Mouse (Mus musculus) frontal cortex, adult 2 months (tissue): ENCODE results near the gene Phf24. TPM values are rescaled to one million over a fixed set of nuclear protein-coding genes. Genes with fewer than 3 reads are reported as not detected.
A peak's percentile ranks its signal among the peaks of the same experiment; 100 is the strongest.

Experiments used
- DNase-seq, 2 experiments: peaks; one replicate each; pipeline ENCODE4 v3.0.0; 2022; ENCODE audit warnings: low spot score in 1 of 2; ENCODE audit errors: extremely low spot score in 1 of 2
- polyA plus RNA-seq: library from polyadenylated mRNA; depleted of rRNA; stranded (reverse); fragments of >200 nt; gene quantifications from 2 replicates; pipeline ENCODE4 v1.2.3, GENCODE M21; 2012; rRNA removed

Gene Phf24
- polyA plus RNA-seq = 175 and 199 TPM in 2 replicates

DNA sequence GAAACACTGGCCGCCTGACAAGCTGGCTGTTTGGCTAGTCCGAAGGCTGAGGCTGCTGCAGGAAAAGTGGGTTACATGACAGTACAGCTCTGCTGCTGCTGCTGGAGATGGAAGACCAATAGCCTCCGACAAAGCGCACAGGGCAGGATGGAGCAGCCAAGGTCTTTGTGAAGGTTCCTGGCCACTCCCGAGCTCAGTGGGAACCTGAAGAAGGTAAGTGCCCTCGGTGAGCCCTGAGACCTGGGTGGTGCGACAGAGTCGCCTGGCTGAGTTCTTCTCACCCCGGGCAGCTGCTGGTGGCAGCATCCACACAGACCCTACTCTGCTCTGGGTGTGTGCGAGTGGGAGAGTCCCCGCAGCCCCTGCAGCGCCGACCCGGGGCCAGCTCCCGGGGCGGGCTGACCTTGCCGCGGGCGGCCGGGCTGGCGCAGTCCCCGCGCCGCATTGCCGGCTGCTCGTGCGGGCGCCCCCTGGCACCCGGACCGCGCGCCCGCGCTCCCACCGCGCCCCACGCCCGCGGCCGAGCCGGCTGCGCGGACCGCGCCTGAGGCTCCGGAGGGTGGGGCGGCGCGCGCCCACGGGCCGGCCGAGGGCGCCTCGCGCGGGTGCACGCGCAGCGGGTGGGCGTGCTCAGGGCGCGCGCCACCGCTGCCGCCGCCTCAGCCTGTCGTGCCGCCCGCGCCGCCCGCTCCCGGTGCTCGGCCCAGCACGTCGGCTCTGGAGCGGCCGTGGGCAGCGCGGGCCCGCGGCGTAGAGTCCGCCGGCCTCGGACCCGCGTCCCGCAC is at the start of gene Phf24:
Gene Phf24, plus strand, starts transcription at position 44 of the 785 bp plus-strand sequence.
- peak in 1 of 2 experiments; percentile 55 for DNase-seq

DNA sequence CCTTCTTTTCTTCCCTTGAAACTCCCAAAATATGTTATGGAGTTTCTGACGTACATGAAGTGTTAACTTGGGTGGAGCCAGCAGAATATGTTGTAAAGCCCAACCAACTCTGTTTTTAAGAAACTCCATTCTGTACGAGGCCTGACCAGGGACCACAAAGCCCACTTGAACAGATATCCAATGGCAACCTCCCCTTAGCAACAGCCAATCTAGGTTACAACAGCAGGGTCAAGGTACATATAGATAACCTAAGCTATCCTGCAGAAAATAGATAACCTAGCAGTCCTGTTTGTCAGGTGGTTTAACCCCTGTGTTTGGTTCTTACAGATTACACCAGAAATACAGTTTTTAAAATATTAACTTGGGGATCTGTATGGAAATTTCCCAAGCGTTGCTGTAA is 49.1 kb upstream of the Phf24 start:
- no peak for DNase-seq

DNA sequence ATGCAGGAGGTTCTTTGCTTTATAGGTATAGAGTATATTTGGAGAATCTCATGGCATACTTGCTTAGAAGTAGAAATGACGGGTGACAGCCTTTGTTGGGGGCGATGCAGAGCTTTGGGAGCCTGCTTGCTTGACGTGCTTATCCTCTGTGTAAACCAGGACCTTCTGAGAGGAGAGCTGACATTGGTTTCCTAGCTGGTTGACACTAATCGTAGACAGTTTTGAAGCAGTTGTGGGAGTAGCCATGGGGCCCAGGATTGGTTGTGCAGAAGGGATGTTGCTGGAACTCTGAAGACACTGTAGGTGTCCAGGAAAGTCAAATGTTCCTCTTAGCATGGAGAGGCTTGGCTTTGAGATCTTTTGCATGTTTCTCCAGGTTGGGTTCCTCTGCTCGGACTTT is 48.3 kb upstream of the Phf24 start:
- no peak for DNase-seq

DNA sequence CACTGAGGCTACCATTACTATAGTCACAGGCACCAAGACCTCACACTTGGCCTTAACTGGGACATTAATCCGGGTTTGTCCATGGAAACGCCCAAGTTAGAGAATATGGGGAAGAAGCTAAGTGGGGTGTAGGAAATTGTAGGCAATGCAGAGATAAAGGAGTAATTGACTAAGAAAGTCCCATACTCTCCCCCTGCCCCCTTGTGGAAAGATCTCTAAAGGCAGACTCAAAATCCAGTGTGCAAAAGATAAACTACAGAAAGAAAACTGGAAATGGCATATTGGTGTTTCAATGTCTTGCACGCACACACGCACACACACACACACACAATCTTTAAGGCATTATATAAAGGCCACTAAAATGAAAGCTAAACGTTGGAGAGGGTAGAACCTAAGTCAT is 45.7 kb upstream of the Phf24 start:
- DNase-seq = peak in 1 of 2 experiments; percentile 15

DNA sequence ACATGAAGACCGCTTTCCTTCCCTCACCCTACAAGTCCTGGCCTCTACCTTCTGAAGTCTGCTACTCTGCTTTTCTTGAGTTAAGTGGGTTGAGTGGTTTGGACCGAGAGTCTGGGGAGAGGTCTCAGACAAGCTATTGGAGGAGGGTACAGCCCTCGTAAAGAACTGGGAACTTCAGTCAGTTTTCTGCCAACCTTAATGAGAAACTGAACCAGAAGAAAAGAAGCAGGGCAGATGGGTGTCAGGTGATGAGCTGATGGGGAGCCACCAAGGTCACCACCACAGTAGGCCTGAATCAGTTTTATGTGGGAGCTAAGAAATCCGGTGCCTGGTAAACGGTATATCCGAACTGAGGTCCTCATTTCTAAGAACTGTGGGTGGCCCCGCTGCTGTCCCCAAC is 44.3 kb upstream of the Phf24 start:
- no peak for DNase-seq

DNA sequence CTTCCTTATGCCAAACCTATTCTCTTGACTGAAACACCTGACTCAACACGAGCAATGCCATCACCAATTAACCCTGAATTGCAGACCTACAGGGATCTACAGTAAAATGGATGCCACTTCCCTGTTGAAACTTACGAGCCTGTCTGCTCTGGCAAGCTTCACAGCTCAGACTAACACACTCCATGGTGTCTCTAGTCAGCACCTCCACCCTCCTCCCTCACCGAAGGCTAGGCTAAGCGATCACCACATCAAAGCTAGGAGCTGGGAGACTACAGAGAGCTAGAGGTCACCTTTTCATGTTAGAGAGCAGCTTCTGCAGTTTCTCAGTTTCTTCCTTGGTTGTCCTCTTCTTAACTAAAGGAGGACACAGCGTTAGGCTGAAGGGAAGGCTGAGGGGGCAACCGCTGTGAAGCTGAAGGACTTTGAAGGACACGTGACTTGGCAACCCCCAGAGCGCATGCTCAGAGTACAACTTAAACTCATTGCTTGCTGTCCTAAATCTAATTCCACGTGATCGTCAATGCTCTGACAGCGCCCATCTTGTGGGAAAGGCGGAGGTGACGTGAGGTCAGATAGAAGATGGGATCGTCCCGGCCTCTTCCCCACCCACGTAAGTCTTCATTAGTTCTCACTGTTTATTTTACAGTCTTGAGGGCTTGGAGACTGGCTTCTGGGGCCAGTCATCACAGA is 43.6 kb upstream of the Phf24 start:
- no peak for DNase-seq

DNA sequence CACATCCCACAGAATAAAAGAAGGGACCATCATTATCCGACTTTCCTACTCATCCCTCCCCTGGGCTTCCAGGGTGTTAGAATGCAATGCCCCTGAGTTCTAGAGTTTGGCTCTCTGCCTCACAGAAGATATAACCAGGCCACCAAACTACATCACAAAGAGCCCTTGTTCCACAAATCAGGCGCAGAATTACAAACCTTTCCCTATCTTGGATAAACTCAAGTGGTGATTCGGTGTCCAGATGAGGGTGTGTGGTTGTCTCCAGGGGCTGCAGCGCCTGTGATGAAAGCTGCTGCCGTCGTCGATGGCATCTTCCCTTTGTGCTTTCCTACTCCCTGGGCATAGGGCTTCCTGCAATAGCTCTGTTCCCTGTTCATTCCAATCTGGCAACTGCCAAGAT is 42.3 kb upstream of the Phf24 start, which contains the start of gene Fam205c:
Gene Fam205c, minus strand, starts transcription at position 101 of the 400 bp plus-strand sequence.
- DNase-seq = no peak

DNA sequence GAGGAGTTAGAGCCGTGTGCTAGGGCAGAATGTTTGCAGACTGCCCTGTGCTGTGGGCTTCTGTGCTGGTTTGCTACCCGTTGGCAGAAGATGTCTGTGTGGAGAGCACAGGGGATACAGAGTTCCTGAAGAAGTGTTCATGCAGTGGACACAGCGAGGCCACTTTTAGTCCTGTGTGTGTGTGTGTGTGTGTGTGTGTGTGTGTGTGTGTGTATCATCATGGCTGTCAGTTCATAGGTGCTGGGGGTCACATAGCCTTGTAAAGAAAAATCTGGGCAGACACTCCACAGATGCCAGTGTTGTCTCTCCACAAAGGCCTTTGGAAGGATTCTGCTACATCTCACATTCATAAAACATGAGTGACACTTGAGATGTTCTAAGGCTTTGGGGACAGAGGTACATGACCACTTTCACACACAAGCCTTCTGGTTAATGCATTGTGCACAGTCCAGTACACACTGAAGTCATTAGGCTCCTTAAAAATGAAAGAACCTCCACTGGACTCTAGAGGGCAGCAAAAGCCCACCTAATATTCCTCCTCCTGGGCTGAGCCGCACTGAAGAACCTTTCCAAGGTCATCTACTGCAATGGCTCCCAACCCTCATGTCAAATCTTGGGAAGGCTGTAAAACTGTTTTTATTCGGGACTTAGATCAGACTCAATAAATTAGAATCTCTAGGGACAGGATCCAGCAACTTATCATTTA is 39.7 kb upstream of the Phf24 start:
- peak in 1 of 2 experiments; percentile 80 for DNase-seq

DNA sequence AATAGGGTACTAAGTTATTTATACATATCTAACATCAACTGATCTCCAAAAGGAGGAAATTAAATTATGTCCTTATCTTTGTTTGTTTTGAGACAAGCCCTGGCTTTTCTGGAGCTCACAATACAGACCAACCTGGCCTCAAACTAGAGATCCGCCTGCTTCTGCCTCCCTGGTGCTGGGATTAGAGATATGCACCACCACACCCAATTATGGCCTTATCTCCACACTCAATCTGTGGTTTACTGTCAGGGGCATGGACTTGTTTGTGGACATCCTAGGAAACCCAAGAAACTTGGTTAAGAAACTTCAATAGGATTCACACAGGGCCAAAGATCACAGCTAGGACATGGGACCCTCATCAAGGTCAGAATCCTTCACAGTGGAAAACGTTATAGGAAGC is 38.8 kb upstream of the Phf24 start:
- DNase-seq = no peak

DNA sequence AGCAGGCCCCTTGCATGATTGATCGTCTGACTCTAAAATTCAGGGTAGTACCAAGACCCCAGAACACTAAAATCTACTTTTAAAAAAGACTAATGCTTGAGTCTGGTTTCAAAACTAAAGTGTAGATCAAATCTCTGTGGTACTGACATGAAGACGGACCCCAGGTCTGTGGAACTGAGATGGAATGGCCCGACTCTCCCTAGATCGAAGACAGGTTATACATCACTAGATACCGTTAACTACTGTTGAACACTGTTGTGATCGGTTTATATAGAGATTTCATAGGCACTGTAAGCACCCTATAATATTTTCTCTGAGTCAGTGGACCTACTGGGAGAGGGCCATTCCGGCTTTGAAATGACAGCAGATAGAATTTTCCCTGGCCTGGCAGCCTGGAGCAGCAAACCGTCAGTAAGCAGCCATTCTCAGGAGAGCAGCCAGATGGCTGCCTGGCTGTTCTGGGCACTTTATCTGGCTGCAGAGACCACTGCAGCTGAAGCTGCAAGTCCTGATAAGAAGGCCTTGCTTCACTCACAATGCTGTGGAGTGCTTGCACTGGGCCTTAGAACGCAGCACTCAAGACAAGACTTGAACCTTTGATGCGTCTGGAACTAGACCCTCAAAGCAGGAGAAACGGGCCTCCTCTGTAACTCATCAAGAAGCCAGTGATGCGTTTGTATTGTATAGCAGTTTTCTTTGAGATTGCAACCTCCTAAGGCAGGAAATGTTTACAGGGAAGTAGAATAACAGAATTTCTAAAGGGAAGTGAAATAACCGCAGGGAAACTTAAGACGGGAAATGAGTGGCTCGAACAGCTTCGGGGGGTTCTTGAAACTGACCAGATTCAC is 36.4 kb upstream of the Phf24 start:
- no peak for DNase-seq

DNA sequence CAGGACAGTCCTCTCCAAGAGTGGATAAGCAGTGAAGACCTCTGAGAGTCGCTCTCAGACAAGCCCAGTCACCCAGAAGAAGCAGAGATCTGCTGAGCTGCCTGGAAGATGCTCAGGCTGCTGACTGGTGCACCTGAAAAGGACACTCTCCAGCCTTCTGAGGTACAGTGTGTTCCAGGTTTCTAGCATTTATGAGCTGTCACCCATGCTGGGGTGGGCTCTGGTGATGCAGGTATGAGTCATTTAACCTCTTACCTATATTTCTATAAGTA is 35.8 kb upstream of the Phf24 start:
- DNase-seq = no peak

DNA sequence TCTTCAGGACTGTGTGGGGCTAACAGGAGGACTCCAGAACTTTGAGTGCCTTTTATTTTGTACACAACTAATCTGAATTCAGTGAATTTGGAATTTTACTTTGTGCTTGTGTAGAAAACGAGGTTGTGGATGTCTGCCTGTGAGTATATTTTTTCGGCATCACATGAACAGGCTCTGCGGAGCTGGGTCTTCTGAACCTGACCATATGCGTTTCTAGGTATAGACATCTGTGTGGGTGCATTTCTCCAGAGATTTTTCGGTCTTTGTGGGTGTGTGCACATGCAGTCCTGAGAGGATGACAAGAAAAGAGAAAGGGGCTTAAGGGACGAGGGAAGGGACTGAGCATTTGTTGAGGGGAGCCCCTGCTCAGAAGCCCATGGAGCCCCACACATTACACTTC is 29.5 kb upstream of the Phf24 start:
- peak; percentile 40 to 60 for DNase-seq

DNA sequence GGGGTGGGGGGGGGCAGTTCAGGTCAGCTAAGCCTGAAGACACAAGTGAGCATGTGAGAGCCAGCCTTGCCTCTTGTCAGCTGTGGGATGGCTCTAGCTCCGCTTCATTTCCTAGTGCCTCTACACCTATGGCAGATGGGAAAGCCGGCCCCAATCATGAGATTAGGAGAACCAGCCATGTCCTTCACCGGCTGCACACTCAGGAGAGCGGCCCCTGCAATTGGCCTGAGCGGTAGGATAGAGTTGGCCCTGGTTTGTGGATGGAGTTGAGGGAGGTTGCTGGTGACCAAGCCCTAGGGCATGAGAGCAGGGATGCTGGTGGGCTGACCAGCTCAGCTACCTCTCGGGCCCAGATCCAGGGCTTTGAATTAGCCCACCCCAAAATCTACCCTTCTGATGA is 27.7 kb upstream of the Phf24 start:
- DNase-seq = no peak

DNA sequence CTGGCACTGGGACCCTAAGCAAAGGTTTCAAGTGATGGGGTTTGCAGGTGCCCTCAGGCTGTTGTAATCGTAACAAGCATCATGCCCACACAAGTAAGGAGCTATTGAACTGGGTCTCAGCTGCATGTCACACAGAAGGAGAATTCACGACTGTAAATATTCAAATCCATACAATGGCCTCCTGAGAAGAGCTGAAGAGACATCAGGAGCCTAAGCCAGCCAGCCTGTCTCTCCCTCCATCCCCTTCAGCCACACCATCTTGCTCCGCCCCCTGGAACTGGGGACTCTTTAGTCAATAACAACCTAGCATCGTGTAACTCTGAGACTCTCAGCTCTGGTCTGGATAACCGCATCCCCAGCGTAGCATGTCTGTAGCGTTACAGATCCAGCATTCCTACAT is 25.3 kb upstream of the Phf24 start:
- DNase-seq = no peak

DNA sequence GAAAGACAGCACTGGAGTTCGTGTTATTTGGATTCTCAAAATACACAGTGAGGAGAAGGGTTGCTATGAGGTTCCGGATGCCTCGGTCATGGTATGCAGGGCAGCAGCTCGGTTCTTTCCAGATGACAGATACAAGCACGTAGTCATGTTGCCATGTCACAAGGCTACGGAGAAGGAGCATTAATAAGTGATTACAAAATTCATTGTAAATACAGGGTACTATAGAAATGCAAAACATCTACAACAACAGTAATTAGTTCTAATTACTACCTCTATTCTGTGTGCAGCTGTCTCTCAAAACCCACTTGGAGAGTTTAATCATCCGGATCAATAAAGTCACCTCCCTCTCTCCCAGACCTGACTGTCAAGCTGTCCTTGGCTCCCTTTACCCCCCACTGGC is 21.3 kb upstream of the Phf24 start:
- no peak for DNase-seq

DNA sequence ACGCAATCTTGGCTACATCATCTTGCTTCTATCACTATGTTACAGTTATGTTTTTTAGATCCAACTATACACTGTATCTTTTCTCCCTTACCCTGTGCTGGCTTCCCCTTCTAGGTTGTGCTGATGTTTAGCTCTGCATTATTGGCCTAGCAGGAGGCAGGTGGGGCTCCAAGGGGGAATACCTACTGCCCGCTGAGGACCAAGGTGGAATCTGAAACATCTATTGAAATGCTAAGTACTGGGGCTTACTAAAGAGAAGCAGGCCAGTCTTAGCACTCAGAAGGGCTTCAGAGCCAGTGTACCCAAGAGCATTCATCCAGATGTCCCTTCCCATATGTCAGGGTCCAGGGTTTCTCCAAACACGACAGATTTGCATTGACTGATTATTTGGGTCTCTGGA is 17.5 kb upstream of the Phf24 start:
- DNase-seq = no peak

DNA sequence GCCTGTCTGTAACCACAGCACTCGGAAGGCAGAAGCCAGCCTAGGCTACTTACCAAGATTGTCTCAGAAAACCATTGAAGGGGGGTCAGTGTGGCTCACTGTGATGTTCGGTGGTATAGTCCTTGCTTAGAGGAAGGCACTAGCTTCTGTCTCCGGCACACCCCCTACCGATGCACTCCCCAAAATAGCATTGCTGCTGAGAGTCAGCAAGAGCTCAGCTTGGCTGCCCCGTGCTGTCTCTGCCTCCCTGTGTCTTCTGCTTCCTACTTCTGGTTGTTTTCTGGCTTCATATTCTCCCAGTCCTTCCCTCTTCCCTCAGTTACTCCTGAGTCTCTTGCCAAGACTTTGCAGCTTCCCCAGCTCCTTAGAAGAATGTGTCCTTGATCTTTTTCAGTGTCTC is 15.6 kb upstream of the Phf24 start:
- DNase-seq = peak; percentile 53 to 72

DNA sequence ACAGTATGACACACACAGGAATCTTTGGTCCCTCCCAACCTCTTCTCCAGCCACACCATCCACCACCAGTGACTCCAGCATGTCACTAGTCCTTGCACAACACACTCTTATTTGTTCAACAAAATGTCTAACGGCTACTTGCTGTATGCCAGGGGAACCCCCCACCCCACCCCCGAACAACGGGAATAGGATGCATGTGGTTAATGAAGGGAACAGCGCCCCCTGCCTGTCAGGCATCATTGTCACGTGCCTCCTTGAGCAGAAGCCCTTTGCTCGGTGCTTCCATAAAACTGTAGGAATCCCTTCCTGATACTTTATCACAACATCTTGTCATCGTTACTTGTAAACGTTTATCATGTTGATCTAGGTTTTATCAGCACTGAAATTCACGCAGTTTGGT is 14.3 kb upstream of the Phf24 start:
- no peak for DNase-seq

DNA sequence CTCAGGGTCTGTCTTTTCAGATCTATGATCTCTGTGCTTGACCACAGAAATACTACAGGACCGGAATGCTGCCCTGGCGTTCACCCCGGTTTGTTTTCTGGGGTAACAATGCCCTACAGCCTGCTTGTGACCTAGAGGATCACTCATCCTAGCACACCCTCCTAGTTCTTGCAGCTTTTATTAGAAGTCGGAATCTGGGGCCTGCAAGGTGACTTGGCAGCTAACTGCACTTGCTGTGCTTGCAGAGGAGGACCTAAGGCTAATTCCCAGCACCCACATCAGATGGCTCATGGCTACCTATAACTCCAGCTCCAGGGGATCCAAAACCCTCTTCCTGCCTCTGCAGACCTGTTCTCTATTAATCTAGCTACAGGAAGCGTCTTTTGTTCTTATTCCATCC is 13.7 kb upstream of the Phf24 start:
- DNase-seq = no peak

DNA sequence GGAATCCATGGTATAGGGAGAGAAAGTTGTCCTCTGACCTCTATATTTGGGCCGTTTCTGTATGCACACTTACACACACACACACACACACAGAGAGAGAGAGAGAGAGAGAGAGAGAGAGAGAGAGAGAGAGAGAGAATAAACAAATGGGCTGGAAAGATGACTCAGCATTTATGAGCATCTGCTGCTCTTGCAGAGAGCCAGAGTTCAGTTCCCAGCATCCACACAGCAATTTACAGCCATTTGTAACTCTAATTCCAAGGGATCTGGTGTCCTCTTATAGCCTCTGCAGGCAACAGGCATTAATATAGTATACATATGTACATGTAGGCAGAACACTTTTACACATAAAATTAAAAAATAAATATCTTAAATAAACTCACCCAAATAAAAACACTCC is 12.5 kb upstream of the Phf24 start:
- DNase-seq = no peak

DNA sequence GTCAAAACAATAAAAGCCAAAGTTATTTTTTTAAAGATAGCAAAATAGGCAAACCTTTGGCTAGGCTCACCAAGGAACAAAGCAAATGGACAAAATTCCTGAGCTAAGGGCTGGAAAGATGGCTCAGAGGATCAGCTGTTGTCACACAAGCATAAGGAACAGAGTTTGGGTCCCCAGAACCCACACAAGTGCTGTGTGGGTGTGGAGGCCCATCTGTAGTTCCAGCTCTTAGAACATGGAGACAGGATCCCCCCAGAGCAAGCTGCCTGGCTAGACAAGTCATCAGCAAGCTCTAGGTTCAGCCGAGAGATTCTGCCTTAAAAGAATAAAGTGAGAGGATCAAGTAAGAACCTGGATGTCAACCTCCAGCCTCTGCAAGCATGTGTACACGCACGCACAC is 11.9 kb upstream of the Phf24 start:
- DNase-seq = no peak
